Mouse (Mus musculus) forelimb bud, embryonic 11.5 days (tissue): Measurements from ENCODE around the gene Fam126a.
"Not testable (repeated sequence)": the region's sequence is repeated elsewhere in the genome, so short reads cannot be mapped to it uniquely, and the experiment has no call there.

ENCODE experiments used
- DNase-seq: peaks from one replicate; pipeline ENCODE4 v3.0.0-alpha.2; 2012; ENCODE audit warnings: low read depth, low spot score

Gene Fam126a

DNA sequence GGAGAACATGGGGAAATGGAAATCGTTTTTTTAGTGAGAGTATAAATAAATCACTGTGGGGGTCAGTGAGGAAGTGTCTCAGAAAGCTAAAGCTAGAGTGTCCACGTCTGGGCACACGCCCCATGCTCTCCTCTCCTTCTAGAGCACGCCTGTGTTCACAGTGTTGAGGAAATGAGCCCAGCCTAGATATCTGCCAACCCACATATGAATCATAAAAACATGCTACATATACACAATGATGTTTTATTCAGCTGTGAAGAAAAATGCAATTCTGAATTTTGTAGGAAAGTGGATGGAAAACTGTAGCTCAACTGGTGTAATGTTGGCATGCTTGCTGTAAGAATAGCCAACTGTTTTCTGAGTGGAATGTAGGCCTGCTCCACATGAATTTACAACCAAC lies 130.3 kb downstream of the Fam126a start:
- no peak for DNase-seq

DNA sequence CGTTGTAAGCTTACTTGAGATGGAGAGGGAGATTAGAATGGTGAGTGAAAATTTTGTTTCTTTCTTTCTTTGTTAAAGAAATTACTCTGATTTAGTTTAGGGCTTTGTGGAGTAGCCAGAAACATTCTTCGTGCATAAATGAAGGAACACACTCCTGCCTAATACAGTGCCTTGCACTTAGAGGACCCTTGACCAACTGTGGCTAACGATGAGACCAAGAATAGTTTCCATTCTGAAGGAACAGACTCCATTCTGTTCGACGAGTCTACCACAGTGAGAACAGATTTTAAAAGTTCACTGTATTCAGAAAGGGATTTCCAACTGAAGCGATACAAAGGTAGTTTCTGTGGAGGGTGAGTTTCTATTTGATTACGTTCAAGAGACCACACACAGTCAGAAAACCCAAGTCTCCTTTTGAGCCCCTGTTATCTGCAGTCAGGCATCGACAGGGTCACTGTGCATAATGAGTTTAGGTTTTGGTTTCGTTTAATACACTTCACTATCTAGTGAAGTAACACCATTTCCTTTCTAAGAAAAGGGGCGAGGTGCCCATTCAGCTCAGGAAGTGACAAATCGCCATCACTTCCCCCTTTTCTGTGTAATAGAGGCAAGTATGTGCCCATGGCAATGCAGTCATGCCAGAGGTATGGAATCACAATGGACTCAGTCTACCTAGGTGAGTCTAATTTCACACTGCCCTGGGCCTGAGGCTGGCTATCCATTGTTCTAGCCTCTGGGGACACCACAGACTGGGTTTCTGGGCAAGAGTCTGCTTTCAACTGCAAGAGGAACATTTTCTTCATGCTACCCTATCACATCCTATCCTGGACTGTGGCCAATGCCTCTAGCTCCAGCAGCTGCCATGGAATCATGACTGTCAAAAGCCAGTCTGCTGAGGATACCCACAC lies 136.4 kb downstream of the Fam126a start:
- no peak for DNase-seq

DNA sequence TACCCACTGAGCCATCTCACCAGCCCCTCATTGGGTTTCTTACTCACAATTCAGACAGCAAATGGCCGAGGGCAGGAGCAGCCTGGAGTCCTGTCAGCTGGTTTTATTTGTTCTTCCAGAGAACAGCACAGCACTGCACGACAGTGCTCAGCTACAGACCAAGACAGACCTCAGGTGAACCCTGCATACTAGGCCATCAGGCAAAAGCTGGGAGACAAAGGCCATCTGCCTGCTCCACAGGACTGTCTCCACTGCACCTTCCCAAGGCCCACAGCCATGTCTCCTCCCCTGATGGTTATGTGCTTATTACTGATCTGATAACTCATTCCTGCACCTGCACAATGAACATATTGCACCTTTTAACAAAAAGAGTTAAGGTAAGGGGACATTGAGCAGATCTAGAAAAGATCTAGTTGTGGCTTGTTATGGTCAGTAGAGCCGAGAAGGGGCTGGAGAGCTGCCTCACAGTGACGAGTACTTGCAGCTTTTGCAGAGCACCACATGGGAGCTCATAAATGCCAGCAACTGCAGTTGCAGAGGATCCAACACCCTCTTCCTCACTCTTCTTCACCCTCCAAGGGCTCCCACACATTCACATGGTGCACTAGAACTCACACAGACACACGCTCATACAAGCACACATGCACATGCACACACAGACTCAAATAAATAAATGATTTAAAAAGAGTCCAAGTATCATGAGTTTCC lies 137.2 kb downstream of the Fam126a start:
- no peak for DNase-seq

DNA sequence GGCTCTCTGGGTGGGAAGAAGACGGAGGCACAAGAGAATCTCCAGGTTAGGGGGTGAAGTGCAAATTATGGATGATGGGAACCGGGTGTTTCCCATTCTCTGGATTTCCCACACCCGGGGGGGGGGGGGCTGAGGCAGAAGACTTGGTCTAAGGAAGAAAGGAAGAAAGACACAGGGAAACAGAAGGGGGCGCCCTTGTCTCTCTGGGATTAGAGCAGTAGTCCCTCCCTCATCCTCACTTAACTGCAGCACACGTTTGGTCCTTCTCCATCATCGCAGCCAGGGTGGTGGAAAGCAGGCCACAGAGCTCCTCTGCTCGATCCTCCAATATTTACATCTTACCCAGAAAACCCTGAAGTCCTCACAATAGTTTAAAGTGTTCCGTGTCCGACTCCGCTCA lies 139.8 kb downstream of the Fam126a start:
- DNase-seq = peak; percentile 37

DNA sequence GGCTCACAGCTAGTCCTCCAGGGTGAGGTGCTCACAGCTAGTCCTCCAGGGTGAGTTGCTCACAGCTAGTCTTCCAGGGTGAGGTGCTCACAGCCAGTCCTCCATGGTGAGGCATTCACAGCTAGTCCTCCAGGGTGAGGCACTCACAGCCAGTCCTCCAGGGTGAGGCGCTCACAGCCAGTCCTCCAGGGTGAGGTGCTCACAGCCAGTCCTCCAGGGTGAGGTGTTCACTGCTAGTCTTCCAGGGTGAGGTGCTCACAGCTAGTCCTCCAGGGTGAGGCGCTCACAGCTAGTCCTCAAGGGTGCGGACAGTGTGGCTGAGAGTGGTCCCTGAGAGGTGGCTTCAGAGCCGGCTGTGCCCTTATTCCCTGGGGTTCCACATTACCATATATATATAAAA lies 141.0 kb downstream of the Fam126a start:
- no peak for DNase-seq

DNA sequence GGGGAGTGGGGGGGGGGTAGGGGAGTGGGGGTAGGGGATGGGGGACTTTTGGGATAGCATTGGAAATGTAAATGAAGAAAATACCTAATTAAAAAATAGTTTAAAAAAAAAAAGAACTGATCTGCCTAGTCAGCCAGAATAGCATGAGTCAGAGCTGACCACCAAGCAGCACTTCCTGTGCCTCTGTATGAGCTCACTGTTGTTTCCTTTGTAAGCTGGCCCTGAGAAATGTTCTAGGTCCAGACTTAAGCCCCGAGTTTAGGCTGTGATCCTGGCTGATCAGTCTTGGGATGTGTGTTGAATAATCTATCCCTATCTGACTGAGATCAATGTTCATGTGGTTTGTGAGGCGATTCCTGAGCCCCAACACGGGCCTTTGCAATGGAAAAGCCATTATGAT lies 143.4 kb downstream of the Fam126a start:
- DNase-seq = no peak

DNA sequence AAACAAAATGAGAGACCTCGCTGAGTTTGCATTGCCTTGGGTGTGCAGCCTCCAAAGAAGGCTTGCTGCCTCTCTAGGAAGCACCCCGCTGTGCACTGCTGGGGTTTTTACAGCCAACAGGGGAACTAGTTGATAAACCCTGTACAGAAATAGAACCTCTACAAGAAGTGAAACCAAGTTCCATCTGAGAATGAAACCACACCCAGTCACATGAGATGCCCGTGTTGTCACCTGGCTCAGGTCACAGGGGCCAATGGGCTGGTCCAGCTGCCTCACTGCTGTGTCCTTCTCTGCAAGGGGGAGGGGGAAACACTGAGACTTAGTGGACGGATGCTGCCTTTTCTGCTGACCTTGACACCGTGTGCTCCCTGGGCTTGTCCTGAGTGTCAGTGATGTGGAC lies 156.0 kb downstream of the Fam126a start:
- DNase-seq = no peak

DNA sequence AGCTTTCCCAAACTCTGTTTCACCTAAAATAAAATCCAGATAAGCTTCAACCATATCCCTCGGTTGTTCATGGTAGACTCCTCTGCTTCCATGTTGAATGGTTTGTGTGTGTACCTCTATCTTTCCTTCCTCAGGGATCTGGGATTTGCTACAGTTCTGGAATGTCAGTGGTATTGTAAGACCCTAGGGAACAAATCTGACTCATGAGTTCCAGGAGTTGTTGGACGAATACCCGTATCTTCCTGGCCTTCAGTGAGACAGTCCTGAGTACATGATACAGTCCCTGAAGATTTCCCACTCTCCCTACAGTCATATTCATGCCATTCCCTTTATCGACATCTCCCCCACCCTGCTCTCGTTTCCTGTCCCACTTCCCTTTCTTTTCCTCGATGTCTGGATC lies 157.9 kb downstream of the Fam126a start:
- no peak for DNase-seq

DNA sequence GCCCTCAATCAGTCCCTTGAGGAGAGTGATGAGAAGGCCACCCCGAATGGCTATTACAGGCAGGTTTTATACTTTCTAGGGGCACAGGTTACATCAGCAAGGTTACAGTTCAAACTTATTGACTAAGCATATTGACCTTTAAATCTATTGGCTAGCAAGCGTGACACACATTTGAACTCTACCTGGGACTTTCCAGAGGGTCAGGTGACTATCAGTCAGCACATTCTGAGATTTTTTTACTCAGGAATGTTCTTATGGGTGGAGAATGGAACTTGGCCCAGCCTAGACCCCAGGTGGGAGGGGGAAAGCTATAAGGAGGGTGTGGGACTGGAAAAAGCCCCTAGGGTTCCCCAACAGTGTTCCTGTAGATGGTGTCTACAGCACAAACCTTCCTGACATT lies 159.2 kb downstream of the Fam126a start:
- DNase-seq = not testable (repeated sequence)

DNA sequence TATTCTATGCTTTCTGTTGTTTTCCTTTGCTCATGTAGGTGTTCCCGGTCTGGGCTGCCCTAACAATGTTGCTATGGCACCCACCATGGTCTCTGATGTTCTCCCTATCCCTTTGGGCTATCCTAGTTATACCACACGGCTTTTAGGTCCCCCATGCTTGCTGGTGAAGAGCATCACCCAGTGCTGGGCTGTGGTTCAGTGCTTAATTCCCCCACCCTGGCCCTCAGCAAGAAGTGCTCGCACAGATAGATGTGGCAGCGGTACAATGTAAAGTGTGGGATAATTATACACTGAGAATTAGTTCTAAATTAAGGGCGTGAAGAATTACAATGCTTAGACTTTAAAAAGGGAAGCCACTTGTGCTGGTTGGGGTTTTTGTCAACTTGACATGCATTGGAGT lies 164.5 kb downstream of the Fam126a start:
- no peak for DNase-seq
